Mouse (Mus musculus): ENCODE measurements around the gene Scn5a.

Gene Scn5a

GRCm38 (mm10) chr9:119563617-119564016 lies 15.2 kb downstream of the Scn5a start:
- no peak for DNase-seq

GRCm38 (mm10) chr9:119562256-119562655 lies 16.6 kb downstream of the Scn5a start:
- no peak for DNase-seq

- DNase-seq = no peak
Measured at GRCm38 (mm10) chr9:119561746-119562145, 17.1 kb downstream of the Scn5a start.

DNA sequence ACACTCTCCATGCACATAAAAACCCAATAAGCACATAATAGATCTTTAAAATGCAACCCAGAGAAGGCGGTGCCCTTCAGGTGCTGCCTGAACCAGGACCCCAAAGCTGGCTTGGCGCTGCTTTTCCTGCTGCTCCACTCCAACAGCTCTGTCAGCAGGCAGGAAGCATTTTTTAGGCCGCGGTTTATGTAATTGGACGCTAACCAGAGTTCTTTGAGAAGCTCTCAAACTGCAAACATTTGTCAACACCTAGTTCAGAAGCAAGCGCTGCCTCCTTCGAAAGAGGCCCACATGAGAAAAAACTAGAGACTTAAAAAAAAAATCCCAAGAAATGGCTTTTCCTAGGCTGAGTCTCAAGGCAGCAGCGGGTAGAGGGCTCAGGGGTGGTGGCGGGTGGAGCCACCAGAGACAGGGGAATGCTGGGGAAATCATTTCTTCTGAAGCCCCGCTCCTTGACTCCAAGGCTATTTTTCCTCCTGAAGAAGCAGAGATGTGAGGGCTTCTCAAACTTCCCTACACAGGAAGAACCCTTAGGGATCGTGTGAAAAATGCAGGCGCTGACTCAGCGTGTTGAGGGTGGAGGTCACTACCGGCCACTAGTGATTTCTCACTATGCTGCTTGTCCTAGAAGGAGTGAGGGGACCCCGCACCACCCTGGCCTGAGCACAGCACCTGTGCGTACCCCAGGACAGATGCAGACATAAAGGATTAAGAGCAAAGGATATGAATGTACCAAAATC lies 19.1 kb downstream of the Scn5a start:
- no peak for DNase-seq

- DNase-seq = peak; percentile 56
Measured at GRCm38 (mm10) chr9:119558119-119558854, 20.5 kb downstream of the Scn5a start.

DNA sequence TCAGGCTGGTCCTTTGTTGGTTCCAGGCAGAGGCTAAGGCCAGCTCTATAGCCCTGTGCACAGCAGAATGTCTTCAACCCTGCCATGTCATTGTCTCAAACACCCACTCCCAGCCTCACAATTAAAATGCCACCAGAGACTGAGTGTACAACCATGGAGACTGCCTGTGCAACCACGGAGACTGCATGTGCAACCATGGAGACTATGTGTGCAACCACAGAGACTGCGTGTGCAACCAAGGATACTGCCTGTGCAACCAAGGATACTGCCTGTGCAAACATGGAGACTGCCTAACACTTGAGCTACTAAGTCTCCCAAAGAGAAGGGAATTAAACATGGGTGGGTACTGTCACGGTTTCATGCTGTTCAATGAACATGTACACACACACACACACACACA lies 22.8 kb downstream of the Scn5a start:
- DNase-seq = no peak

DNA sequence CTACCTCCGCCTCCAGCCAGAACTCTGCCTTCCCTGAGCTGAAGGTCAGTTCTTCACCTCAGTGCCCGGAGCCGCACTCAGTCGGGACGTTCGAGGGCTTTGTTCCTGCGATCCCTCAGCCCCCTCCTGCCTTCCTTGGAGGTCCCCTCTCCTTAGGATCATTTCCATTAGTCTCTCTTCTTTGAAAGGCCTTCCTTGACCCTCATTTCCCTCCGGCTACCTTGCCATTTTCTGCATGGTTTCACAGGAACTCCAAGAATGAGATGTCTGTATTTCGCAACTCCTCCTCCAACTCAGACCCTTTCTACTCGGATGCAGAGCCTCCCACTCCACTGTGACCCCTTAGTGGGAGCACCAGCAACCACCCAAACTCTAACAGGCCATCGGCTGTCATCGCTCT lies 31.3 kb downstream of the Scn5a start:
- DNase-seq = peak; percentile 56

- no peak for DNase-seq
Measured at GRCm38 (mm10) chr9:119547128-119547527, 31.7 kb downstream of the Scn5a start.

DNA sequence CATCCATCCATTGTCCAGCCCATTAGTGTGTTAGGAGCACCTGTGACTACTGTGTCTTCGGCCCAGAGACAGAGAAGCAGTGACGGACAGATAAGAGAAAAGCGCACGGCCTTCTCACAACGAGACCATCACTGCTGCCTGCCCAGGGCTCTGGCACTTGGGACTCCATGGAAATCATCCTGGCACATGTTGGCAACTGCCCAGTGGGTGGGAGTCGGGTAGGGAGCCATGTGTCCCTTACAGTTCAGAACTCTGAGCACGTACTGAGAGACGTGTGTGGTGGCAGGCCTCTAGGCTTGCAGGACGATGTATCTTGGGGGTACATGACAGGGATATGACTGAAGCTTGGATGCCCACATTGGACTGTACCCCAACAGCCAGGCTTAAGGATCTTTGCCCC lies 38.1 kb downstream of the Scn5a start:
- DNase-seq = no peak

GRCm38 (mm10) chr9:119537823-119538222 lies 41.0 kb downstream of the Scn5a start:
- DNase-seq = no peak

- peak; percentile 67 for DNase-seq
Measured at GRCm38 (mm10) chr9:119531684-119532417, 47.0 kb downstream of the Scn5a start.

DNA sequence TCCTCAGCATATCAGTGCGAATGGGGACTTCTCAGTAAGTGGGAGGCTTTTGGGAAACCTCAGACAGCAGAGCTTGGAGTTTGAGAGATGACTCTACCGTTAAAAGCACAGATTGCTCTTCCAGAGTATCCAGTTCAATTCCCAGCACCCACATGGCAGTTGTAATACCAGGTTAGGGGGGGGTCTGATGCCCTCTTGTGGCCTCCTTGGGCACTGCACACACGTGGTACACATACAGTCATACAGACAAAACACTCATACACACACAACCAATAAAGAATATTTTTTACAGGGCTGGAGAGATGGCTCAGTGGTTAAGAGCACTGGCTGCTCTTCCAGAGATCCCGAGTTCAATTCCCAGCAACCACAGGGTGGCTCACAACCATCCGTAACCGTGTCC lies 54.3 kb downstream of the Scn5a start:
- DNase-seq = no peak

GRCm38 (mm10) chr9:119523301-119523700 lies 55.5 kb downstream of the Scn5a start:
- DNase-seq = no peak

DNA sequence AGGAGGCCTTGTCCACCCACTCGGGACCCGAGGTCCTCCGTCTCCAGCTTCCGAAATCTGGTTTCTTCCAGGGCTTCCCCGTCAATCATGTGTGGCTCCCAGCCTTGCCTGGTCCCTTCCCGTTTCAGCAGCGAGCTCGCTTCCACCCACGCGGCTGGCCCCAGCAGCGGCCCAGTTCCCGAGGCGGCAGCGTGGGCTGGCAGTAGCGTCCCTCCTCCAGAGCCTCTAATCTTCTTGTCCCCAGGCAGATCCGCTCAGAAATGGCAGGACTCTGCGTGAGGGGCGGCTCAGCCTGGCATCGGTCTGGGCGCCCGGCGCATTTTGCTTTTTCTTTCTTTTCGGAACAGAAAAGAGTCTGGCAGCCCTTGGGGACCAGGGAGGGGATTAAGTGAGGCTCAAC lies 59.7 kb downstream of the Scn5a start:
- peak; percentile 63 for DNase-seq

GRCm38 (mm10) chr9:119518177-119518576 lies 60.6 kb downstream of the Scn5a start:
- DNase-seq = no peak

DNA sequence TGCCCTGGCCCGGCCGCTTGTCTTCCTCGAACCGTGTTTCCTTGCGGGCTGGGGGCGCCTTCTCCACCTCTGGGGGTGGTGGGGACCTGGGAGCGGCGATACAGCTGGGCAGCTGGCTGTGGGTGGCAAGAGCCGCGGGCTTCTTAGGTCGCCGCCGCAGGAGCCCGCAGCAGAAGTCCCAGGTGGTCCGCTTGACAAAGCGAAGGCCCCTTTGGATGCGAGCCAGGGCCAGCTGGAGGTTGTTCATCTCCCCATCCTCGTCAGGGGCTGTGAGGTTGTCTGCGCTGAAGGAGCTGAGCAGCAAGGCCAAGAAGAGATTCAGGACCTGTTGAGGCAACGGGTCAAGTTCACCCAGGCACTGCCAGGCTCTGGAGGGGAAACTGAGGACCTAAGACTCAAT lies 61.3 kb downstream of the Scn5a start:
- DNase-seq = peak; percentile 61

- DNase-seq = peak; percentile 43
Measured at GRCm38 (mm10) chr9:119516815-119517214, 62.0 kb downstream of the Scn5a start.

DNA sequence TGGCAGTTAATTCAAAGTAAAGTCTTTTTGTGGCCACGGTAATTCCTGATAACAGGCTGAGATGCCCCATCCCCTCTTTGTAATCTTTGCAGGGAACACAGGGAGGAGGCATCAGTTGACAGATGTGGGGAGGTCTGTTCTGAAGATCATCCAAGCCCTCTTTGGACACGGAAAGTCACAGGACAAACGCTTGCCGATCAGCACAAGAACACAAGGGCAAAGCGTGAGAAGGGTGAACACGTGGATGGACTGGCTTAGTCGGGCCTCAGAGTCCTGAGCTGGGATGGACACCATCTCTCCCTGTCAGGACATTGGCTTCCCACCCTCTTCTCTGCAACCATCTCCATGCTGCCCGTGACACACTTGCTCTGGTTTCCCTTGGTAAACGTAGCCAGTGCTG lies 63.4 kb downstream of the Scn5a start:
- no peak for DNase-seq

DNA sequence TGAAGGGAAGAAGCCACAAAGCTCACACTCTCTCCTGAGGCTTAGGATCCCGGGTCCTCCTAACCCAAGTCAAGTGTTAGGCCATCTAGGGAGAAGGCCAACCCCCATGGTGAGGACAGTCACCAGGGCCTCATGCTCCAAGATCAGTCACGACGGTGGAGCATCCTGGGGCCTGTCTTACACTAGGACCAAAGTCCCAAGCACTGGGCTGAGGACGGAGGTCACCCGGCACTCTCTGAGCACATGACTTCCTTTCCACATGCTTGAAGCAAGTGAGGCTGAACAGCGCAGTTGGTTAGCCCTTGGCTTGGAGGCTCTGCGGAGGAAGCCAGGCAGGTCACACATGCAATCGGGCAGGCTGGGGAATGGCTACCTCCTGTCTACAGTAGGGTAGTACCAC lies 63.8 kb downstream of the Scn5a start:
- DNase-seq = no peak

GRCm38 (mm10) chr9:119513816-119514215 lies 65.0 kb downstream of the Scn5a start:
- DNase-seq = no peak

GRCm38 (mm10) chr9:119512993-119513392 lies 65.8 kb downstream of the Scn5a start:
- no peak for DNase-seq

- DNase-seq = no peak
Measured at GRCm38 (mm10) chr9:119510902-119511301, 67.9 kb downstream of the Scn5a start.

GRCm38 (mm10) chr9:119504981-119505658 lies 73.7 kb downstream of the Scn5a start:
- no peak for DNase-seq

Data from retina, postnatal 1 day (tissue).